Mouse (Mus musculus) induced T-regulatory cell, adult 2 months (primary cell): ENCODE results near the gene Dmrtc2.
A peak's percentile ranks its signal among the peaks of the same experiment; 100 is the strongest.
"Not testable (repeated sequence)": the region's sequence is repeated elsewhere in the genome, so short reads cannot be mapped to it uniquely, and the experiment has no call there.

Experiments
- DNase-seq: peaks from one replicate; pipeline ENCODE4 v3.0.0-alpha.2; 2012; ENCODE audit warnings: low read depth

Dmrtc2 gene

GRCm38 (mm10) chr7:24869080-24869479, 777 bp upstream of the Dmrtc2 start:
- DNase-seq = no peak

GRCm38 (mm10) chr7:24877588-24877987, 7.7 kb downstream of the Dmrtc2 start:
- no peak for DNase-seq

GRCm38 (mm10) chr7:24879620-24880019, 9.8 kb downstream of the Dmrtc2 start:
- no peak for DNase-seq

GRCm38 (mm10) chr7:24882416-24883199, 12.8 kb downstream of the Dmrtc2 start:
- DNase-seq = no peak

GRCm38 (mm10) chr7:24883896-24884692, 14.2 kb downstream of the Dmrtc2 start, which contains the start of gene Rps19:
Gene Rps19 (plus strand): TSS chr7:24884371.
- DNase-seq = peak; percentile 100

GRCm38 (mm10) chr7:24884693-24885291, 14.9 kb downstream of the Dmrtc2 start:
- no peak for DNase-seq

GRCm38 (mm10) chr7:24885468-24886307, 15.8 kb downstream of the Dmrtc2 start:
- peak; percentile 29 for DNase-seq

GRCm38 (mm10) chr7:24886308-24886633, 16.4 kb downstream of the Dmrtc2 start:
- DNase-seq = no peak

- no peak for DNase-seq
These were observed 17.2 kb downstream of the Dmrtc2 start for GRCm38 (mm10) chr7:24887096-24887495.

- DNase-seq = no peak
These were observed 19.8 kb downstream of the Dmrtc2 start for GRCm38 (mm10) chr7:24889431-24890220.

- DNase-seq = peak; percentile 92
These were observed 20.7 kb downstream of the Dmrtc2 start for GRCm38 (mm10) chr7:24890281-24891216.

- DNase-seq = no peak
These were observed 21.6 kb downstream of the Dmrtc2 start for GRCm38 (mm10) chr7:24891241-24892124.

GRCm38 (mm10) chr7:24892125-24892583, 22.3 kb downstream of the Dmrtc2 start:
- DNase-seq = peak; percentile 63

GRCm38 (mm10) chr7:24895749-24896148, 25.9 kb downstream of the Dmrtc2 start:
- DNase-seq = not testable (repeated sequence)

GRCm38 (mm10) chr7:24896269-24896668, 26.4 kb downstream of the Dmrtc2 start:
- no peak for DNase-seq

- DNase-seq = no peak
These were observed 27.4 kb downstream of the Dmrtc2 start, which contains the start of gene Cd79a for GRCm38 (mm10) chr7:24897224-24897623. Gene Cd79a (plus strand): TSS chr7:24897381.

GRCm38 (mm10) chr7:24897959-24898358, 28.1 kb downstream of the Dmrtc2 start:
- no peak for DNase-seq

- peak; percentile 55 for DNase-seq
These were observed 31.3 kb downstream of the Dmrtc2 start for GRCm38 (mm10) chr7:24901114-24901513.

- DNase-seq = peak; percentile 86
These were observed 32.0 kb downstream of the Dmrtc2 start for GRCm38 (mm10) chr7:24901842-24902241.
